Mouse (Mus musculus): ENCODE measurements around the gene Cdc37. TPM values are rescaled to one million over a fixed set of nuclear protein-coding genes. Genes with fewer than 3 reads are reported as not detected.

Cdc37 gene
- polyA plus RNA-seq, 1 experiment, result 110 TPM

DNA sequence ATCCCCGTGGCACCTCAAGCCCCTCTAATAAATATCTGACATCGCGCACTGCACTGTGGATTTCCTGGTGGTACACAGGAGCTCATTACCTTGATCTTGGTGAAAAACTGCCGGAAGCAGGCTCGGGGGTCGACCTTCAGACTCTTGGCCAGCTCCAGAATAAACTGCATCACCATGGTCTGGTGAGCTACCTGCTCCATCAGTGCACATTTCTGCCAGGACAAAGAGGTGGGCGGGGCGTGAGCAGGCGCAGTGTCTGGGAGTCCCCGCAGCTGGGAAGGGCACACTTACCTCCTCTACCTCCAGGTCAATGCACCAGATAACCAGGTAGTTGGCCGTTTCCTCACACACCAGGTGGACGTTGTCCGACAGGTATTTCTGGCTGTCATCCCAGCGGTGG lies 7.9 kb downstream of the Cdc37 start:
- peaks cover 19% of the 10 kb centered on the region for H3K4me1 ChIP-seq (ENCODE audit: control insufficient read depth, insufficient read depth, low read length)
- H3K4me3 ChIP-seq (ENCODE audit: insufficient read depth, low read length), result no peak overlapping the region
- no peak for TF ChIP-seq POLR2A (IDR thresholded peaks at IDR 0.05; ENCODE audit: borderline replicate concordance, low read depth, low read length)
- TF ChIP-seq CTCF (IDR thresholded peaks at IDR 0.05; ENCODE audit: low read depth, low read length), result no peak
- H3K27ac ChIP-seq (ENCODE audit: insufficient read depth, low read depth, low read length), result no peak overlapping the region

DNA sequence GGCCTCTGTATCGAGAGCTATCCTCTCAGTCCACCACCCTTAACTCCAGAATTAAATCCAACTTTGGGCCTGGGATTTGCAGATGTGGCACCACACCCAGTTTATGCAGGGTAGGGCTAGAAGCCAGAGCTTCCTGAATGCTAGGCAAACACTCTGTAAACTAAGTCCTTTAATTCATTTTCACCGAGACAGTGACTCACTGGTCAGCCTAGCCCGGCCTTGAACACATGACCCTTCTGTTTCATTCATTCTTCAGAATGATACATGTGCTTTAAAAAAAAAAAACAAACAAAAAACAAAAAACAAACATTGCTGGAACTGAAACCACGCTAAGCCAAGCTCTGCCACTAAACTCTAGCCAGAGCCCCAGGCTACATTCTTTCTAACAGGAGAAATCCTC lies 11.4 kb downstream of the Cdc37 start:
- H3K27ac ChIP-seq (ENCODE audit: insufficient read depth, low read depth, low read length), result no peak overlapping the region
- no peak for TF ChIP-seq POLR2A (IDR thresholded peaks at IDR 0.05; ENCODE audit: borderline replicate concordance, low read depth, low read length)
- no peak for TF ChIP-seq CTCF (IDR thresholded peaks at IDR 0.05; ENCODE audit: low read depth, low read length)
- H3K4me3 ChIP-seq (ENCODE audit: insufficient read depth, low read length), result no peak overlapping the region
- peaks cover 31% of the 10 kb centered on the region for H3K4me1 ChIP-seq (ENCODE audit: control insufficient read depth, insufficient read depth, low read length)

DNA sequence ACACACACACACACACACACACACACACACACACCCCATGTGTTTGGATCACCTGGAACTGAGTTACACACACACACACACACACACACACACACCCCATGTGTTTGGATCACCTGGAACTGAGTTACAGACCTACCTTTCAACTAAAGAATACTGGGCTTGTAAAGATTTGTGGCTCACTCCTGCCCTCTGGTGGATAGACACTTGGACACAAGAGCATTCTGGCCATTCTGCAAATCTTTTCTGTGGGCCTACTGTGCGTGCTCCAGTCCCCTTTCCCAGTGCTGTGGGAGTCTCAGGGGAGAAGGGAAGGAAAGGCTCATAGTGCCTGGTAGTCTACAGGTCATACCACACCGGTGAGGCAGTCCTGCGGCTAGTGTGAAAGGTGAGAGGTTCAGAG lies 12.6 kb downstream of the Cdc37 start:
- H3K4me1 ChIP-seq (ENCODE audit: control insufficient read depth, insufficient read depth, low read length), result peaks cover 33% of the 10 kb centered on the region
- peak; percentile 27; the same call in 1 of the 2 replicates for TF ChIP-seq CTCF (IDR thresholded peaks at IDR 0.05; ENCODE audit: low read depth, low read length)
- no peak for TF ChIP-seq POLR2A (IDR thresholded peaks at IDR 0.05; ENCODE audit: borderline replicate concordance, low read depth, low read length)

DNA sequence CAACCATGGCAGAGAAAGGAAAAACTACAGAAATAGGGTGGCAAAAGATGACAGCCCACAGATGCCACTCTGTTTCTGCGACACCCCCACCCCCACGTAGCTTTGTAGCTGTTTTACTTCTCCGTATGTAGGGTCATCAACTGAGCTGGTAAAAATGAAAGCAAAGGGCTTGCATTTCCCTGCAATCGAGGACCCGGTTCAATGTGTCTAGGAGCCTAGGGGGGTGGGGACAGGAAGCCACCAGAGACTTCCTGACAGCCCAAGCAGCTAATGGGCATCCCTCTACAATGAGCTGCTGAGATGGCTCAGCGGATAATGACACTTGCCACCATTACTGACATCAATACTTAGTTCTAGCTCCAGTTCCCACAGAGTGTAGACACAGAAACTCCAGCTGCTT lies 13.4 kb downstream of the Cdc37 start:
- Histone ChIP-seq H3K4me1 (ENCODE audit: control insufficient read depth, insufficient read depth, low read length) (peaks cover 33% of the 10 kb centered on the region), H3K4me3 (ENCODE audit: insufficient read depth, low read length) (no peak overlapping the region; the same call in 1 of the 2 replicates), H3K27ac (ENCODE audit: insufficient read depth, low read depth, low read length) (peak overlapping the region; percentile 47; the same call in 1 of the 2 replicates)
- TF ChIP-seq POLR2A (IDR thresholded peaks at IDR 0.05; ENCODE audit: borderline replicate concordance, low read depth, low read length), result no peak
- TF ChIP-seq CTCF (IDR thresholded peaks at IDR 0.05; ENCODE audit: low read depth, low read length), result no peak

More for the DNA sequence above, 12.6 kb downstream of the Cdc37 start:
- Histone ChIP-seq H3K27ac (ENCODE audit: insufficient read depth, low read depth, low read length) (no peak overlapping the region), H3K4me3 (ENCODE audit: insufficient read depth, low read length) (no peak overlapping the region)

DNA sequence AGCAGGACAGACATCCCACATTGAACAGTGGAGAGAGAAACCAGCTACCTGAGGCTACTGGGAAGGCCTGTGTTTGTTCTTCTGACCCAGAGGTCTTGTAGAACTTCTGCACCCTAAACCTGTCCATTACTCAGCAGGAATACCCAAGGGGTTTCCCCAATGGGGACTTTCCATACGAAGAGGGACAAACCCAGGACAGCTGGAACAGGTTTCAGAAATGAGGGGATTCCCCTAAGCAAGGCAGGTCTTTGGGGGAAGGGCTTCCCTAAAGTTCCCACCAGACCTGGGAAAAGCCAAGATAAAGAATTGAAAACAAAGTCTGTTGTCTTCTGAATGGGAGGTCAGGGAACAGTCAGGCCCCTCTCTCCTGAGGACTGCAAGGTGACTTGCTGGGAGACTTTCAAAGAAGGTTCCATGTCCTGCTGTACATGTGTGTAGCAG lies 13.8 kb downstream of the Cdc37 start:
- Histone ChIP-seq H3K27ac (ENCODE audit: insufficient read depth, low read depth, low read length) (peak overlapping the region; percentile 47), H3K4me3 (ENCODE audit: insufficient read depth, low read length) (no peak overlapping the region; the same call in 1 of the 2 replicates), H3K4me1 (ENCODE audit: control insufficient read depth, insufficient read depth, low read length) (peaks cover 33% of the 10 kb centered on the region)
- no peak for TF ChIP-seq CTCF (IDR thresholded peaks at IDR 0.05; ENCODE audit: low read depth, low read length)
- TF ChIP-seq POLR2A (IDR thresholded peaks at IDR 0.05; ENCODE audit: borderline replicate concordance, low read depth, low read length), result no peak

DNA sequence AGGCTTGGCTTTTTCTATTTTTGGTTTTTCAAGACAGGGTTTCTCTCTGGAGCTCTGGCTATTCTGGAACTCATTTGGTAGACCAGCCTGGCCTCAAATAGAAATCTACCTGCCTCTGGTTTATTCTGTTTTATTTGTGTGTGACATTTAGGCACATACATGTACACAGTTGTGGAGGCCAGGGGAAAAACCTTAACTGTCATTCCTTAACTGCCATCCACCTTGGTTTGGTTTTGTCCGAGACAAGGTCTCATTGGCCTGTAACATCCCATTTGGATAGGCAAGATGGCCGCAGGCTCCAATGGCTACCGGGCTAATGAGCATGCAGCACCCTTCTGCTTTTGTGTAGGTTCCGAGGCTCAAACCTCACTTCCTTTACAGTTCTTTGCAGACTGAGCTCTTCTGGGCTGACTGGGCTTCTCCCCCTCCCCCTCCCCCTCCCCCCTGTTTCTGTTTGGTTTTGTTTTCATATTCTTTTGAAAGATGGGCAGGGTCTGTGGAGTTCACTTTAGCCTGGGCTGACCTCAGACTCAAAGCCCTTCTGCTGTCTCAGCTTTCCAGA lies 14.4 kb downstream of the Cdc37 start:
- Histone ChIP-seq H3K27ac (ENCODE audit: insufficient read depth, low read depth, low read length) (peak overlapping the region; percentile 47), H3K4me3 (ENCODE audit: insufficient read depth, low read length) (no peak overlapping the region), H3K4me1 (ENCODE audit: control insufficient read depth, insufficient read depth, low read length) (peaks cover 33% of the 10 kb centered on the region)
- TF ChIP-seq CTCF (IDR thresholded peaks at IDR 0.05; ENCODE audit: low read depth, low read length) (no peak), POLR2A (IDR thresholded peaks at IDR 0.05; ENCODE audit: borderline replicate concordance, low read depth, low read length) (no peak)

DNA sequence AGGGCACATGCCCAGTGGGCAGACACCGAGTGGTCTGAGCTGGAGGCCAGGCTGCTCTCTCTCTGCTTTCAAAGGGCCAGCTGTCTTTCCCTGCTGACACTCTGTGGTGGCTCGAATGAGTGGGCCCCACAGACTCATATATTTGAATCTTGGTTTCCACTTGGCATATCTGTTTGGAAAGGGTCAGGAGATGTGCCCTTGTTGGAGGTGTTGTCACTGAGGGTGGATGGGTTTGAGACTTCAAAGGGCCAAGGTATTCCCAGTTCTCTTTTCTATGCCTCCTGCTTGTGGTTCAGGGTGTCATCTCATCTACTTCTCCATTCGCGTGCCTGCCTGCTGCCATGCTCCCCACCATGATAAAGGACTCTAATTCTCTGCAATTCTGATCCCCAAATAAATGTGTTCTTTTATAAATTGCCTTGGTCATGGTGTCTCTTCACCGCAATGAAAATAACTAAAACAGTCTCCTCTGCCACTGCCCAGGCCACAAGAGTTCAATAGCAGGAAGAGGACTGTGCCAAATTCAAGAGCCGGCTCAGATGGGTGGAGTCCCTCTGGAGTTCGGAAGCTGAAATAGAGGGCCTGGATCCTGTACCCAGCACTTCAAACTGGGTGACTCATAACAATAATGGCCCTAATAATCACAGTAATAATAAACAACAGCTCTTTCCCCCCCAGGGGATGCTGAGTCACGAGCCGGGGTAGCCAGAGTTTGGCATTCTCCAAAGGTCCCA lies 15.0 kb downstream of the Cdc37 start:
- no peak for TF ChIP-seq POLR2A (IDR thresholded peaks at IDR 0.05; ENCODE audit: borderline replicate concordance, low read depth, low read length)
- no peak for TF ChIP-seq CTCF (IDR thresholded peaks at IDR 0.05; ENCODE audit: low read depth, low read length)
- peak overlapping the region; percentile 43 for H3K27ac ChIP-seq (ENCODE audit: insufficient read depth, low read depth, low read length)
- H3K4me3 ChIP-seq (ENCODE audit: insufficient read depth, low read length), result no peak overlapping the region
- H3K4me1 ChIP-seq (ENCODE audit: control insufficient read depth, insufficient read depth, low read length), result peaks cover 37% of the 10 kb centered on the region

DNA sequence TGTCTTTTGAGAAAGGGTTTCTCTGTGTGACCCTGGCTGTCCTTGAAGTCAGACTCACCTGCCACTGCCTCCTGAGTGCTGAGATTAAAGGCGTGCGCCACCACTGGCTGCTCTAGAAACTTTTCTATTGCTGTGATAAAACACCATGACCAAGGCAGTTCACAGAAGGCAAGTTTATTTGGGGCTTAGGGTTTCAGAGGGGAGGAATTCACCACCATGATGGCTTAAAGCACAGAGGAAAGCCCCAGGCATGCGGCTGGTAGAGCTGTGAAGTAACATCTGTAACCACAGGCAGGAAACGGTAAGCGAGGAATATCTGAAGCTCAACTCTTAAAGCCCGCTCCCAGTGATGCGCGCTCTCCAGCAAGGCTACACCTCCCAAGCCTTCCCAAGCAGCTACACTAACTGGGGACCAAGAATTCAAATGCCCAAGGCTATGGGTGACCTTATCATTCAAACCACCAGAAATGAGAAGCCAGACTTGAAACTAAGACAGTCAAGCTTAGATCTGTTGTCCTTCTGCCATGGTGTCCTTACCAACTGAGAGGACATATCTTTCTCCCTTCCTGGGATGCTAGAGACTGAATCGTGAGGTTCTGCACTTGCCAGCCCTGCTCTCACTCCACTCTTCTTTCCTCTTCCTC lies 16.6 kb downstream of the Cdc37 start:
- H3K4me3 ChIP-seq (ENCODE audit: insufficient read depth, low read length), result no peak overlapping the region
- H3K4me1 ChIP-seq (ENCODE audit: control insufficient read depth, insufficient read depth, low read length), result peaks cover 41% of the 10 kb centered on the region
- TF ChIP-seq CTCF (IDR thresholded peaks at IDR 0.05; ENCODE audit: low read depth, low read length) (no peak), POLR2A (IDR thresholded peaks at IDR 0.05; ENCODE audit: borderline replicate concordance, low read depth, low read length) (no peak)
- no peak overlapping the region for H3K27ac ChIP-seq (ENCODE audit: insufficient read depth, low read depth, low read length)

DNA sequence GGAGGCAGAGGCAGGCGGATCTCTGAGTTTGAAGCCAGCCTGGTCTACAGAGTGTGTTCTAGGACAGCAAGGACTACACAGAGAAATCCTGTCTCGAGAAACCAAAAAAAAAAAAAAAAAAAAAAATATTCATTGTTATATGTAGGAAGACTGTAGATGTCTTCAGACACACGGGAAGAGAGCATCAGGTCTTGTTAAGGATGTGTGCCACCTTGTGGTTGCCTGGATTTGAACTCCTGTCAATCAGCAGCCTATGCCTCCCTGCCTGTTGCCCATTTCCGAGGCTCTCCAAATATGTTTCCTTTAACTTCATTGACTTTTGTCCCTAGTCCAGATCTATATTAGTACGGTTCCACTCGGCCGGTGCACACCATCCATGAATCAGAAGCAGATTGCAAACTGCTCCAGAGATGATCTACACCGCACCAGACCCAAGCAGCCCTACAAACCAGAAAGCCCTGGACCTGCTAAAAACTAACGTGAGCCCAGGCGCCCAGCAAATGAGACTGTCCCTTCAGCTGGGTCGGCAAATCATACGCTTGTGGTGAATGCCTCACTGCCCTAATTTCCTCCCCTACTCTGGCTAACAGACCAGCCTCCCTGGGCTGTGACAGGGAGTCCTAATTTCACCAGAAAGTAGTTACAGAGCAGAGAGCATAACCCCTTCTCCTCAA lies 17.5 kb downstream of the Cdc37 start:
- no peak for TF ChIP-seq CTCF (IDR thresholded peaks at IDR 0.05; ENCODE audit: low read depth, low read length)
- no peak for TF ChIP-seq POLR2A (IDR thresholded peaks at IDR 0.05; ENCODE audit: borderline replicate concordance, low read depth, low read length)
- Histone ChIP-seq H3K4me3 (ENCODE audit: insufficient read depth, low read length) (no peak overlapping the region), H3K27ac (ENCODE audit: insufficient read depth, low read depth, low read length) (no peak overlapping the region), H3K4me1 (ENCODE audit: control insufficient read depth, insufficient read depth, low read length) (peaks cover 41% of the 10 kb centered on the region)

Measured in bone marrow macrophage, adult 2 months (primary cell).